Mouse (Mus musculus): ENCODE measurements around the gene Eps8. TPM values are rescaled to one million over a fixed set of nuclear protein-coding genes. Genes with fewer than 3 reads are reported as not detected.
"Not testable (repeated sequence)": the region's sequence is repeated elsewhere in the genome, so short reads cannot be mapped to it uniquely, and the experiment has no call there.

Eps8 gene
- total RNA-seq, 2 experiments from 2014 or later = 12.8 to 14.1 TPM

DNA sequence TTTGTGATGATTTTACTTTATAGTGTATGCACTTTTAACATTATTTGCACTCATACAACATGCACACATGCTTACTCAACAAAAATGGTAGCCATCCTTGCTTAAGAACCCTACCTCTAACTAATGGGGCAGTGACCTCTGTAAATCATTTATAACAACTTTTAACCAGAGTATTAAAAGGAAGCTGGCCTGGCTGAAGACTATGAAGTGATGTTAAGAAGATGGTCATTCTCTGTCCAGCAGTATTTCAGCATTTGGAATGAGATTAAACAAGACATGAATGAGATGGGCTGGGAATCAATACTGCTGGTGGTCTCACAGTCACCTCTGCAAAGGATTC lies 160.6 kb downstream of the Eps8 start:
- intact Hi-C loops (cut with DNase I) = no loop called here
- no peak for DNase-seq

DNA sequence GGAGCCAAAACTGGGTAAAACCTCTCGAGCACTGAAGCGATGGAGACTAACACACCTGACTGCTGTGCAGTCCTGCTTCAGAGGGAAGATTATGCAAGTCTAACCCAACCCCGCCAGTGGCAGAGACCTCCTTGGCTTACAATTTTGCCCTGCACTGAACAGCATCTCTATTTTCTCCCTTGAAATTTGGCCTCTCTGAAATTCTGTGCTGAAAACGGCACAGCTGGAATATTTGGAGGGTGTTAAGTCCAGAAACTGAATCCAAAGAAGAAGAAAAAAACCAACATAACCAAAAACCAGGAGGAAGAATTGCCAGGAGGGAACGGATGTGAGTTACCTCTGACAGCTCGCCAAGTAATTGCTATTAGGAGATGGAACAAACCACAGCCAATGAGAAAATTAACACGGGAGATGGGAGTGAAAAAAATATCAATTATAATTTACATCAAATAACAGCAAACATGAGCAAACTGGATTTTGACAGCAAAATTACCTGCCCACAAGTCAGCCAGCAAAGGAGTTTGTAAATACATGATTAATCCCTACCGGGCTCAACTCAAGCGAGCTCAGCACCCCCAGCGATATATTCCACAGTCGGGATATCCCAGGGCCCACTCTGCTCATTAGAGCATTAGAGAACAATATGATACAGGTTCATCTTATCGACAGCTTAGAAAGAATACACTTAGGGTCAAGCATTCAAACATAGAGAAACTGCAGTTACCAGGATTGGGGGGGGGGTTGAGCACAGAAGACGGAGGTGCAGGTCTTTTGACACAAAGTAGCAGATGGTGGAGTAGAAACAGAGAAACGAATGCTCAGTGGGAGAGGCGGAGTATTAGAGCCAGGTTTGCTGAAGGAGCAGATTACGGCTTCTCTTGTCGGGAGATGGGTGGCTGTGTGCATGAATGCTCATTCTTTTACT lies 161.2 kb downstream of the Eps8 start:
- DNase-seq = peak in 1 of 2 experiments; percentile 22

DNA sequence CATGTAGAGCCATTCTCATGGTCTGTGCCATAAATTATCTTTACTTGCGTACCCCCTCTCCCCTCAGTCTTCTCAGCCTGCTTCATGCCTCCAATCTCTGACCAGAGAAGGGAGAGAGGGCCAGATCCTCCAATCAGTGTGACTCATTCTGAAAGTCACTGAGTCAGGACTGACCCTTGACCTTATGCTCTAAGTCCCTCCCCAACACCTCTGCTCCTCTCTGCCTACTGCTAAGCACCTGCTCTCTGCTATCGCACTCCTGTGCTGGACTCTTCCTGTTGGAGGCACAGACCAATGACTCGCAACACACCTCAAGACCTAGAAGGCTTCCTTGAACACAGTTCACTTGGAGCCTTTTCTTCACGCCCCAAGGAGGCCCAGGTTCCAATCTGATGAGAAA lies 162.1 kb downstream of the Eps8 start:
- no peak for DNase-seq
- intact Hi-C loops (cut with DNase I) = no loop called here

More for the DNA sequence above, 161.2 kb downstream of the Eps8 start:
- intact Hi-C loops (cut with DNase I) = no loop called here

DNA sequence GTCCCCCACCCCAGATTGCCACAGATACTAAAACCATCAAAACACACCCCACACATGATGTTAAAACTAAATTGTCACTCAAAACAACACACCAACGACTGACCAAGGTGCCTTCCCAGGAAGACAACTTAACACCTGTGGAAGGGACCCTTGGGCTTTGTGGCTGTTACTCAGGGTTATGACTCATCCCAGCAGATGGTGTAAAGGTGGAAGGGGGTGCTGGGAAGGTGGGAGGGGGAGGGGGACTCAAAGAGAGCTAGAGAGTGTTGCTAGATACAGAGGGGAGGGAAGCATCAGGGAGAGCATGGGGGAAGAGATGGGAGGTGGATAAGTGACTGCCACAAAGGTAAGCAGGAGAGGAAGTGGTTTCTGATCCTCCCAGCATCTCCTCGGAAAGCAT lies 163.0 kb downstream of the Eps8 start:
- DNase-seq = no peak
- intact Hi-C loops (cut with DNase I) = no loop called here

DNA sequence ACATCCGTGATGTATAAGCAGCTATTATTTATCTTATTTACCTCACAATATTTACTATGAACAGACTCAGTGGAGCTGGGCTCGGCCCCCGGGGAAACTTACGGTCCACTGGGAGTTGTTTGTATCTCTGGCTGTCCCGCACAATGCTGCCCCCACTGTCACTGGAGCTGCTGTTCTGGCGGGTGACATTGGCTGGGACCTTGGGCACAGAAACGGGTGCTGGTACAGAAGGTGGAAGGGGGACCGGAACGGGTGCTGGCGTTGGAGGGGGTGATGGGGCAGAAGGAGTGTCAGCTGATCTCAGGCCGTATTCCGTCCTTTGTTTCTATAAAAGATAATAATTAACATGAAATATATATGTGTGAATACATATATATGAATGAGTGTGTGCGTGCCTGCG lies 164.6 kb downstream of the Eps8 start:
- no peak for DNase-seq
- intact Hi-C loops (cut with DNase I) = no loop called here

DNA sequence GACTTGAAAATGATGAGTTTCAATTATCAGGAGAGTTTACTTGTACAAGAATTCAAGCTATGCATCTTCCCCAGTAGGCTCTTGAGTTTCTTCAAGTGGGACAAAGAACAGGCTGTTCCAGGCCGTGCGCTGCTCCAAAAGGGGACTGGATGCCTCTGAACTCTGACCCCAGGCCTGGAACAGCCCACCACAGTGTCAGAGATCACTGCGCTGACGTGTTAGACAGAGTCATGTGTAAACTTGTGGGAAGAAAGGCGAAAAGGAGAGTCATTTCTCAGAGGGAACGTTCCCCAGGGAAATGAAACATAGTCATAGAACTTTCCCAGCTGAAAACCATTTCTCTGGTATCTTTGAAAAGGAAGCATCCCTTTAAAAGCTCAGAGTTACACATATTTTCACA lies 167.2 kb downstream of the Eps8 start:
- intact Hi-C loops (cut with DNase I) = no loop called here
- DNase-seq = peak; percentile 47 to 58

DNA sequence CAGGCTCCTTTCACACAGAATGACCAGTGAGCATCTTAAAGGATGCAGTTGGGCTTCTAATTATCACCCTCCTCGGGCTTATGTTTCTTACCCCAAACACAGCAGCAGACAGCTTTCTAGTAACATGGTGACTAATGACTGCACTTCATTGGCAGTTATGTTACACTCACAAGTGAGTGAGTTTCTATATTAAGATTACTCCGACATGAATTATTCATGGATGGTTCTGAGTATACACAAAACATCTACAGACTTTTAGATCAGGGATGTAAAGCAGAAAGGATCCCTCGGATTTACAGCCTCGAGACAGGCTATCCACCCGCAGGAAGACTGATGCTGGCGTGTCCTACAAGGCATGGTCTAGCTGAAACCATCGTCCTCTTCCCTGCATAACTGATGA lies 171.8 kb downstream of the Eps8 start:
- intact Hi-C loops (cut with DNase I) = no loop called here
- no peak for DNase-seq

DNA sequence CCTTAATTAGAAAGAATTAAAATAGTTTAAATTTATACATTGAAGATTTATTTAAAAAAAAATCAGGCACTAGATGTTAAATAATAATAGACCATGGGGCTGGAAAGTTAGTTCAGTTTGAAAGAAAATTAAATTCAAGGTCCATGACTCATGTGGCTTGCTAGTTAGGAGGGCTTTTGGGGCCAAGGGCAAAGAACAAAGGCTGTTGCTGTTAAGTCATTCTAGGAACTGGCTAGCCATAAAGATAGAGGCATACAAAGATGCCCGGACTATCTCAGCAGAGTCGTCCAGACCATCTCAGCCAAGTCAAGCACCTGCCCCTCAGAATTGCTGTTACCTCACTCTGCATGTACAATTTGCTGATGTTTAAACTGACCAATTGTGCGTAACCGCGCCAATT lies 179.0 kb downstream of the Eps8 start:
- DNase-seq; intact Hi-C loops (cut with DNase I): not testable (repeated sequence)

DNA sequence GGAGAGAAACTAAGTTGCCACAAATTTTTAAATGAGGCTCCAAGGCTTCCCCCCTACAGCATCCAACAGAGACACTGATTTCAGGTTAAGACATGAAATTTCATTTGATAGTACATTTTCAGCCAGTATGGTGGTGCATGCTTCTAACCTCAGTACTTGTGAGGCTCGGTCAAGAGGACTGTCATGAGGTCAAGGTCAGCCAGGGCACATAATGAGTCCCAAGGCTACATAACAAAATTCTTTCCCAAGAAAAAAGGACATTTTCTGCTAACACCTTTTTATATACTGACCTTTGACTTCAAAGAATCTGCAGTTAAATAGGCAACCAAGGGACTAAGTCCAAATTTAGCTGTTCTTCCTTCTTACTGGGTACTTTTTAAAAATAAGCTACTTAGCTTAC lies 181.2 kb downstream of the Eps8 start:
- intact Hi-C loops (cut with DNase I) = no loop called here
- no peak for DNase-seq

DNA sequence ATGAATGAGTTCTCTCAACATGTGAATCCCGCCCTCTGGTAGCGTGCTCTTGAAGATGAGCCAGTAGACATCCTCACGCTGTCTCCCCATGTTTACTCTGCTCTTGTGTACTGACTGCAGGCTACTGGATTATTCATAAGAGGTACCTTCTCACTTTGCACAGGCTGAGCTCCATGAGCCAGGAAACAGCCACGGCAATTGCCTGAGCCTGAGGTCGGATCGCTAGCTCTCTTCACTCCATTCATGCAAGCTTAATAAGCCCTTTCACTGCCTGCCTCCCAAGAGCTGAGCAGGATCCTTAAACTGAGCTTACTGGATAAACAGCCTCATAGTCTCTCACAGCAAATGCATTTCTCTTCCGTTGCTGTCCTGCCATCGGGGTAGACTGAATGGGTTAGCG lies 182.5 kb downstream of the Eps8 start:
- intact Hi-C loops (cut with DNase I) = no loop called here
- DNase-seq = no peak

DNA sequence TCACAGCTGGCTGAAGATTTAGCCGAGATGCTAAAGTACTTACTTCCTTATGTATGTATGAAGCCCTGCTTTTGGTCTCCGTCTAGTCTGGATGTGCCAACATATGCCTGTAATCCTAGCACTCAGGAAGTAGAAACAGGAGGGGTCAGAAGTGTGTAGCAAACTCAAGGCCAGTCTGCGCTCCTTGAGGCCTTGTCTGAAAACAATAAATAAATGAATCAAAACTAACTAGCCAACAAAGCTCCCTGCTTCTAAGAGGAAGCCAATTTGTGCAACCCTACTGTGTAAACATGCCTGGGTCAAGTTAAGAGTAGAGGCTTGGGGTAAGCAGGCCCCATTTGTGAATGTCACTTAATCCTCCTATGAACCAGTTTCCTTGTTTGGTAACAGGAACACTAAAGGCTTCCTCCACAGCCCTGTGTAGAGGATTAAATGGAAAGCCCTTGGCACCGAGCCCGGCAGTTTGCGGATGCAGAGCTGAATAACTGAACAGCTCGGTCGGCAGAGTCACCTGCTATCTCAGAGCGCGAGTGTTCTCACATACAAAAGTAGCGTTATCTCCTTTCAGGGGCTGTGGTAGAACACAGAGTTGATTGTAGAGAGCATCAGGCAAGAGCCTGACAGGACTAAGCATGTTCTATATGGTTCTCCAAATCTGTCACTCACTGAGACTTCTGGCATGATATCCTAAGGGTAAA lies 183.6 kb downstream of the Eps8 start:
- intact Hi-C loops (cut with DNase I) = no loop called here
- DNase-seq = peak; percentile 83 to 89

DNA sequence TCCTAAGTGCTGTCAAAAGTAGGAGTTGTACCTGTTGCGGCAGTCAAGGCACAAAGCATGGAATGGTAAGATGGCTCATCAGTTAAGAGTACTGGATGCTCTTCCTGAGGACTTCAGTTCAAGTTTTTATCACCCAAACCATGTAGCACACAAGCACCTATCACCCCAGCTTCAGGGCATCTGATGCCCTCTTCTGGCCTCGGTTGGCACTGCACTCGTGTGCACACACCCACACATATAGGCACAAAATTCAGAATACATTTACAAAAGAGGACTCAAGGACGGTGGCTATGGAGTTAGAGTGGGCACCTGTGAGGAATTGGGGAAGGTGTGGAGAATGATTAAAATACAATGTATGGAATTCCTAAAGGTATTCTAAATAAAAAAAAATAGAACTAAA lies 185.1 kb downstream of the Eps8 start:
- intact Hi-C loops (cut with DNase I) = no loop called here
- DNase-seq = no peak

DNA sequence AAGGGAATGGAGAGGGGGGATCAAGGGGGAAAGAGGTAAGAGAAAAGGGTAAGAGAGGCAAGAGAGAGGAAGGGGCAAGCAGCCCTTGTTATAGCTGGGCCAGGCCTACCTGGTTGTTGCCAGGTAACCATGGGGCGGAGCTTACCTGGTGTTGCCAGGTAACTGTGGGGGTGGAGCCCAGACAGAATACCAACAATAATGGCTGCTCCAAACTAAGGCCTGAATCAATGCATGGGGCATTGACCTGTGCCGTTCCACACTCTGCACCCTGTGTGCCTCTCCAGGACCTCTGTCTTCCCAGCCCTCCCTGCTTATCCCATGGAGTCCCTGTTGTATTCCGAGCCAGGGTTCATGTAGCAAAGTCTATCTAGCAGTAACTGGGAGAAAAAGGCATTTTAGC lies 187.0 kb downstream of the Eps8 start:
- DNase-seq = no peak
- intact Hi-C loops (cut with DNase I) = no loop called here

DNA sequence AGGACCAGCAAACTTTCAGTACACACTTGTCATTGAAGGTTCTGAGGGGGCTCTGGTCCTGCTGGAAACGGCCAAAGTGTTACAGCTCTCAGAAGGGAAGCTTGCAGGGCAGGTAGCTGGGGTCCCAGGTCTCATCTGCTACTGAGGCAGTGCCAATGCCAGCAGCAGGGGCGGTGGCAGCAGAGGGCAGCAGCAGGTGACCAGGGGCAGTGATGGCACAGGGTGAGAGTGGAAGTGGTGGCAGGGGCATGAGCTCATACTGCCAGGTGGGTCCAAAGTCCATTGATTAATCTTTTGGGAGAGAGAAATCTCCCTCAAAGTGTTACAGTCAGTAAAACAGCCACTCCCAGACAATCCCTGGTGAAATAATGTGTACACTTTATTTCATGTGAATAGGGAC lies 188.4 kb downstream of the Eps8 start:
- DNase-seq = no peak

DNA sequence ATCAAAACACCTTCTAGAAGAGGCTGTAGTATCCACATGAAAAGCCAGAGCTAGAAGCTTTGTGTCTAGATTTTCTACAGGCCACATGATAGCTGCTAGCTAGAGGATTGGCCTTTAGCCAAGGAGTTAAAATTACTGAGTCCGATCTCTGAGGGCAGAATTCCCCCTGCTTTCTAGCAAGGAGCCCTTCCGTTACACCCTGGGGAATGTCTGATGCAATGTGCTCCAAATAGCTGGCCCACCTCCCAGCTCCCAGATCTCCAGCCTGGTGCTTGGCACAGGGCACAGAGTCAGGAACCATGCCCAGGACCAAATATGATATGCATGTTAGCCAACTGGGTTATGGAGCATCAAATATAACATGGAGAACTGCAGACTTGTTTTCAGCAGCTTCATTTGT lies 189.4 kb downstream of the Eps8 start:
- DNase-seq = peak; percentile 73 to 83
- intact Hi-C loops (cut with DNase I) = no loop called here

More for the DNA sequence above, 188.4 kb downstream of the Eps8 start:
- intact Hi-C loops (cut with DNase I) = no loop called here

DNA sequence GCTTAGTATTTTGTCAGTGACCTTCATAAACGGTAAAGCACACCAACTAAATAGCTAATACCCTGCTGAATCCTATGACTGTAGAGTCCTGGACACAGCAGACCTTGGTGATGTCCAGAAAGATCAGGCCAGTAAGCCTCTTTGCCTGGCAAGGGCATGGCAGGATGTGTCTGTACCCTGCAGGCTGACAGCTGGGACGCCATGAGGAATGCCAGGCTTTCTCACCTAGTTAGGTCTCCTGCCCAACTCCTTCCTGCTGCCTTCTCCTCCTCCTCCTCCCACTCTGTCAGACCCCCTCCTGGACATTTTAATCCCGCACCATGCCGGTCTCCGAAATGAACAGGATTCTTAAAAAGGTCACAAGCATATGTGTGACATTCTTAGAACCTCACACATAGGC lies 190.9 kb downstream of the Eps8 start:
- DNase-seq = no peak
- intact Hi-C loops (cut with DNase I) = no loop called here

DNA sequence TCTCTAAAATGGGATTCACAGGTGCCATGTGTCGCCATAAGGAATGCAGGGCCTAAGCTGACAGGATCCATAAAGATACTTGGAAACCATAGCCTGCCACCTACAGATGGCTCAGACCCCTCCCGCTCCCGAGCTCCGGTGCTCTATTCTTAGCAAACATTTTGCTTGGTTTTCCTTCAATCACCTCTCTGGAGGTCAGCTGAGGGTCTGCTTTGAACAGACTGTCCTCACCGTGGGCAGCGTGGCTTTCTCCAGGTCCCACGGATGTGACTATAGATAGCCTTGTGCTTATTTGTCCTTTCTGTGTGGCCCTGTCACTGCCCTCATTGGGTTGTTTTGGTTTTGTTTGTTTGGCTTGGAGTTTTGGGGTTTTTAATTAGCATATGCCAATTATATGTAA lies 196.5 kb downstream of the Eps8 start:
- intact Hi-C loops (cut with DNase I) = loop anchor here (5.0 kb wide), 2 partner anchors 99 to 204 kb away; no protein-coding TSS in a partner anchor
- DNase-seq = no peak

DNA sequence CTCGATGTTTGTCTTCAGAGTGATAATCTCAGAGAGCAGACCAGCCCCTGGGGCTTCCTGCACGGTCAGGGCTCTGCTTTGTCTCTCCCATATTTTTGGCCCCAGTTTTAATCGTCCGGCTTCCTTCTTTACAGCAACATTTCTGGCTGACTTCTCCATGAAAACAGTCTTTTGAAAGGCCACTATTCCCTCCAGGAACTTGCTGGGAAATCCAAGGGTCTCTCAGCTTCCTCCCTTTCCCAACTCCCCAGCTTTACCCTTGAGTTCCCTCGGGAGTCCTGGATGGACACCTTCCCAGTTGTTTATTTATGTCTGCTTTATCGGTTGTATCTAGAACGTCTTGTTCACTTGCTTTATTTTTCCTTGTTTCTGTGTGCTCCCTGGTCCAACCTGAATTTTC lies 197.5 kb downstream of the Eps8 start:
- intact Hi-C loops (cut with DNase I) = loop anchor here (5.0 kb wide), 2 partner anchors 100 to 205 kb away; no protein-coding TSS in a partner anchor
- DNase-seq = peak; percentile 43 to 58

DNA sequence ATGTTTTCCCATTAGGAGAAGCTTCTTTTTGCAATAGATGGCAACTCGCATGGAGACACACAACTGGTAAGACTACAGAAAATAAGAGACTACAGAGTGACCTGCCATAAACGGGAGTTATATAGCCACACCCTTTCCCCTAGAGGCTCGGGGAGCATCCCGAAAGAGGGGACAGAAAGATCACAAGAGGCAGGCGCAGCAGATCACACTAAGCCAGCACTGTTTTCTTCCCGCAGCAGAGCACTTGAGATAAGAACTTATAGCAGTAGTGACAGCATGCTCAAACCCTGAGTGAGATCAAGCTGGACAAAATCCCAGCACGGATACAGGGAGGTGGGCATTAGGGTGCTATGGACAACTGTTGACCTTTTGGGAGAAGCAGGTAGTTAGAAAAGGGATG lies 198.6 kb downstream of the Eps8 start:
- intact Hi-C loops (cut with DNase I) = loop anchor here (5.0 kb wide), 2 partner anchors 101 to 206 kb away; no protein-coding TSS in a partner anchor
- DNase-seq = no peak

DNA sequence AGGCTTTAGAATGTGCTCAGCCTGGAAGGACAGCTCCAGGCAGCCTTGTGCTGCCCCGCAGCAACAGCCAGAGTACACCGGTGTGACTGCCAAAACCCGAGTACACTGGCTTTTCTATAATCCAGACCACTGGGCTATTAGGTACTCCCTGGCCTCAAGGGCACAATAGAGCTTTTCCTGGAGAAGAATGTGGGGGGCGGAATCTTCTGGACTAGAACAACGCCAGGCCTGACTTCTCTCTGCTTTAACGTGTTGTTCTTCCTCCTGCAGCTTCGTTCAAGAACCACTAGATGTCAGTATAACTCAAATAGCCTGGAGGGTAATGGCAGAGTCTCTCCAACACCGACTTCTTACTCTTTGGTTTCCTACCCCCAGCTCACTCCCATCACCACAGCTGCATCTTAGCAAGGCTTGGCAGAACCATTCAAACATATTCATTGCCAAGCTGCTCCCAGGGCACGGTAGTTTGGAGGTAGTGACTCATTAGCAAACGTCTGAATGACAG lies 199.1 kb downstream of the Eps8 start:
- intact Hi-C loops (cut with DNase I) = loop anchor here (1.0 to 5.0 kb wide), 4 partner anchors 102 to 269 kb away; no protein-coding TSS in a partner anchor
- peak; percentile 37 to 67 for DNase-seq

DNA sequence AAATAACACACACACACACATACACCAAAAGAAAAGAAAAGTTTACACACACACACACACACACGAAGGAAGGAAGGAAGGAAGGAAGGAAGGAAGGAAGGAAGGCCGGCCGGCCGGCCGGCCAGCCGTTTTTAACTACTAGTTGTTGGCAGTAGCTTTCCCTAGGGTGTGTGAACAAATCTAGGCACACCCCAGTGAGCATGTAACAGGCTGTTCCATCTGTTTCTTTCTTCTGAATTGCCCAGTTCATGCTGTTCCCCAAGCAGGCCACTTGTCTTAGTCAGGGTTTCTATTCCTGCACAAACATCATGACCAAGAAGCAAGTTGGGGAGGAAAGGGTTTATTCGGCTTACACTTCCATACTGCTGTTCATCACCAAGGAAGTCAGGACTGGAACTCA lies 208.6 kb downstream of the Eps8 start:
- DNase-seq; intact Hi-C loops (cut with DNase I): not testable (repeated sequence)

DNA sequence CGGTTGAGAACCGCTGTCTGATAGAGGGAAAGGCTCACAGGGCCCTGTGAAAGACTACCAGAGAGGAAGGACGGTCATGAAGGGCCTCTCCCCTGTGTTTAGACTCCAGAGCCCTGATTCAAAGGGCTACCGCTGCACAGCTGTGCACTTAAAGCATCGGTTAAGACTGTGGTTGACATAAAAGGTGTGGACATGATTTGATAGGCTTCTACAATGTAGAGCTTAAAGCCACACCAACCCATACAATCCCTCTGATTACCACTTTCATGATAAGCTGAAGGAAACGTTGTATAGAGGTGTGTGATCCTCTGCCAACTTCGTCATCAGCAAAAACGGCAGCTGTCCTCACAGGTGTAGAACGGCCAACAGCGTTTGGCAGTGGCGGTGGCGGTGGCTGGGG lies 211.6 kb downstream of the Eps8 start:
- intact Hi-C loops (cut with DNase I) = no loop called here
- DNase-seq = no peak

Data from heart, postnatal 36 days (tissue).